Mouse (Mus musculus) heart, postnatal 0 days (tissue): ENCODE measurements at regions not wholly inside any gene's neighbourhood (a gene's known extent, or its start where the extent isn't known, plus 50 kb on each side); places are given as distances from the start of the nearest gene placed in this dataset.

Source experiments
- ATAC-seq: fragments of 200-750 bp; cut with Nextera tagmentation; 2 replicates; pipeline ENCODE4 v1.8.0; 2017; ENCODE audit warnings: low read depth, moderate number of reproducible peaks, moderate library complexity; ENCODE audit not compliant: insufficient read depth
- DNase-seq: peaks from one replicate; pipeline ENCODE4 v3.0.0-alpha.2; 2016; ENCODE audit warnings: low spot score
- H3K27ac ChIP-seq: fragments of 300-500 bp; sonication (generic); 2 replicates; pipeline ENCODE4 v1.5.1; 2014; ENCODE audit warnings: low read depth, mild to moderate bottlenecking
- H3K27me3 ChIP-seq: fragments of 300-500 bp; sonication (generic); 2 replicates; pipeline ENCODE4 v1.6.1; 2014; ENCODE audit warnings: low read length, mixed read lengths; ENCODE audit not compliant: control insufficient read depth, insufficient read depth
- H3K36me3 ChIP-seq: fragments of 300-500 bp; sonication (generic); replicated peaks from 2 replicates; pipeline ENCODE4 v1.6.1; 2014; ENCODE audit warnings: low read length, mixed read lengths; ENCODE audit not compliant: control insufficient read depth, insufficient read depth
- H3K4me1 ChIP-seq: fragments of 300-500 bp; sonication (generic); 2 replicates; pipeline ENCODE4 v1.6.1; 2014; ENCODE audit warnings: antibody characterized with exemption; ENCODE audit not compliant: control insufficient read depth, insufficient read depth
- H3K4me2 ChIP-seq: fragments of 300-500 bp; sonication (generic); 2 replicates; pipeline ENCODE4 v1.6.1; 2014; ENCODE audit warnings: low read depth, mild to moderate bottlenecking, low read length, moderate library complexity
- H3K4me3 ChIP-seq: fragments of 300-500 bp; sonication (generic); 2 replicates; pipeline ENCODE4 v1.5.1; 2014; ENCODE audit warnings: low read depth, low read length
- H3K9ac ChIP-seq: fragments of 300-500 bp; sonication (generic); replicated peaks from 2 replicates; pipeline ENCODE4 v1.6.1; 2014; ENCODE audit warnings: low read depth, low read length, mixed read lengths
- H3K9me3 ChIP-seq: fragments of 300-500 bp; sonication (generic); replicated peaks from 2 replicates; pipeline ENCODE4 v1.6.1; 2016; ENCODE audit warnings: low read length; ENCODE audit not compliant: control insufficient read depth
- CTCF ChIP-seq: IDR thresholded peaks from 2 replicates; pipeline ENCODE4 v1.5.1; 2016; ENCODE audit warnings: antibody characterized with exemption, control low read depth, low read depth
- EP300 ChIP-seq: IDR thresholded peaks from 2 replicates; pipeline ENCODE4 v1.6.1; 2016; ENCODE audit warnings: antibody characterized with exemption, low read depth
- WGBS: fragments of 180-500 bp; shearing (Covaris S2); extraction: QIAGEN DNeasy Blood & Tissue Kit; methylation state at CpG from one replicate; pipeline ENCODE4 v1.1.7; 2014; 5-methylcytosine and 5-hydroxymethylcytosine counted together

GRCm38 (mm10) chr13:54880204-54880603 lies 69.0 kb upstream of the Unc5a start:
- no peak overlapping the region for H3K27ac ChIP-seq
- no peaks in the 10 kb centered on the region for H3K36me3 ChIP-seq
- peaks cover 12% of the 10 kb centered on the region for H3K27me3 ChIP-seq
- H3K9me3 ChIP-seq = no peaks in the 10 kb centered on the region
- H3K4me2 ChIP-seq = no peak overlapping the region
- no peaks in the 10 kb centered on the region for H3K4me1 ChIP-seq
- no peak for ATAC-seq
- no peak overlapping the region for H3K9ac ChIP-seq
- WGBS = 32% methylated on average over 2 of the region's 2 CpGs
- H3K4me3 ChIP-seq = no peak overlapping the region
- no peak for TF ChIP-seq EP300
- TF ChIP-seq CTCF = no peak
- DNase-seq = no peak

- Histone ChIP-seq H3K9ac (no peak overlapping the region), H3K27me3 (peaks cover 14% of the 10 kb centered on the region; the same call in 1 of the 2 replicates), H3K4me2 (no peak overlapping the region), H3K4me1 (no peaks in the 10 kb centered on the region), H3K36me3 (no peaks in the 10 kb centered on the region), H3K4me3 (no peak overlapping the region), H3K27ac (no peak overlapping the region), H3K9me3 (no peaks in the 10 kb centered on the region)
- no peak for ATAC-seq
- DNase-seq = no peak
- no peak for TF ChIP-seq EP300
- no peak for TF ChIP-seq CTCF
- 35% methylated on average over 9 of the region's 9 CpGs for WGBS
Measured at GRCm38 (mm10) chr13:54882781-54883180, 66.4 kb upstream of the Unc5a start.

GRCm38 (mm10) chr13:54883748-54884708 lies 65.2 kb upstream of the Unc5a start:
- Histone ChIP-seq H3K4me1 (no peaks in the 10 kb centered on the region), H3K4me3 (no peak overlapping the region), H3K27ac (no peak overlapping the region), H3K9ac (no peak overlapping the region), H3K9me3 (no peaks in the 10 kb centered on the region), H3K27me3 (peaks cover 22% of the 10 kb centered on the region; the same call in 1 of the 2 replicates), H3K4me2 (no peak overlapping the region), H3K36me3 (no peaks in the 10 kb centered on the region)
- 41% methylated on average over 17 of the region's 17 CpGs for WGBS
- TF ChIP-seq EP300 = no peak
- no peak for TF ChIP-seq CTCF
- DNase-seq = no peak
- no peak; the same call in 1 of the 2 replicates for ATAC-seq

DNA sequence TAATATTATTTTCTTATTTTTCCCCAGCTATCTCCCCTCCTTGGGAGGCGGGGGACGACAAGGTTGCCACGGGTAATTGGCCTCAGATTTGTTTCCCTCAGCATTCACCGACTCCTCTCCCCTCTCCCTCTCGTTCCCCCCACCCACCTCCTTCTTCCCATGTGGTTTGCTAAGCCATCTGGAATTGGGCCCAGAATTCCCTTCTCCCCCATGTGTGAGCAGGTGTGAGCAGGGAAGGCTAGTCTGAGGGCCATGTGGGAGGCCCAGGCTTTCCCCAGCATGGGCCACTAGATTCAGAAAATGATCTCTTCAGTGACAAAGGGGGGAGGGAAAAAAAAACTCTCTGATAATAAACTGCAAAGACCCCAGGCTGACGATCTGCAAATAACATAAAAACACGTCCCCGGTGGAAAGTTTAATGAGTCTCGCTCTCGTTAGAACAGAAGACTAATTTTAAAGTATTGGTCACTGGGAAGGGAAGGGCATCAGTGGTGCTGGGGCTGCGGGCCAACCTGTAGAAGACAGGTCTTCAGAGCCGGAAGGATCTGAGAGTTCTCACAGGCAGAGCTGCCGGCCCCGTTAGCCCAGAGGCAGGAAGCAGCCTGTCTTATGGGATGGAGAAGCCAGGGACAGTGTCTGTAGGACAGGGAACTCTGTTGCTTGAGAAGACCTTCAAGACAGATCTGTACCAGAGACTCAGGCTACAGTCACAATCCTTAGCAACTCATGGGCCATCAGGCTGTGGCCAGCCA lies 64.3 kb upstream of the Unc5a start:
- Histone ChIP-seq H3K9ac (no peak overlapping the region), H3K27me3 (peaks cover 23% of the 10 kb centered on the region; the same call in 1 of the 2 replicates), H3K9me3 (no peaks in the 10 kb centered on the region), H3K36me3 (no peaks in the 10 kb centered on the region), H3K4me1 (no peaks in the 10 kb centered on the region), H3K4me3 (no peak overlapping the region), H3K27ac (no peak overlapping the region), H3K4me2 (no peak overlapping the region)
- no peak for DNase-seq
- no peak for ATAC-seq
- TF ChIP-seq CTCF = no peak
- TF ChIP-seq EP300 = no peak
- 58% methylated on average over 14 of the region's 14 CpGs for WGBS

- Histone ChIP-seq H3K4me2 (no peak overlapping the region), H3K4me3 (no peak overlapping the region), H3K36me3 (no peaks in the 10 kb centered on the region), H3K9ac (no peak overlapping the region), H3K27me3 (peaks cover 23% of the 10 kb centered on the region; the same call in 1 of the 2 replicates), H3K4me1 (no peaks in the 10 kb centered on the region), H3K27ac (no peak overlapping the region), H3K9me3 (no peaks in the 10 kb centered on the region)
- TF ChIP-seq EP300 (no peak), CTCF (no peak)
- no peak for DNase-seq
- WGBS = 14% methylated on average over 18 of the region's 18 CpGs
- ATAC-seq = no peak
Measured at GRCm38 (mm10) chr13:54887366-54887921, 61.8 kb upstream of the Unc5a start.
